Mouse (Mus musculus): ENCODE results near the gene Pax3.

Pax3 gene

GRCm38 (mm10) chr1:78060850-78061249 is 136.1 kb downstream of the Pax3 start:
- no peak for DNase-seq (ENCODE audit: low read depth)

DNA sequence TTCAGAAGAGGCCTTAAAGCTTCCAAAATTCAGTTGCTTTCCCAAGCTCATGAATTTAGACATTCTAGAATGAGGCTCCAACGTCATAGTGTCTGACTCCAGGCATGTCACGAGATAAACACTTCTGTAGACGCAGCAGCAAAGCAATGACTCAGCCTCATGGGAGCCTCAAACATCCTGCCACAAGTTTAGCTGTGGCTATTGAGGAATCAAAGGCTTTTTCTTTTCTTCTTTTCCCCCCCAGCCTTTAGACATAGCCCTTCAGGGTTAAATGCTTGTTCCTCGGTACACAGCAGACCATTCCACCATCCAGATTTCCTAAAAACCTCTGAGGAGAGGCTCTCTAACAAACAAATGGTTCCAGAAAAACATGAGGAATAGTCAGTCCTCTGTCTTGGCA is 139.0 kb downstream of the Pax3 start:
- DNase-seq (ENCODE audit: low read depth): peak; percentile 3

- no peak for DNase-seq (ENCODE audit: low read depth)
Measured at GRCm38 (mm10) chr1:78053677-78054076, 143.3 kb downstream of the Pax3 start.

All from 416B (cell line).